Mouse (Mus musculus) liver, embryonic 11.5 days (tissue): ENCODE measurements around the gene Mobp. TPM values are rescaled to one million over a fixed set of nuclear protein-coding genes. Genes with fewer than 3 reads are reported as not detected.

Experiments
- ATAC-seq: fragments of 200-750 bp; cut with Nextera tagmentation; replicated peaks from 2 replicates; pipeline ENCODE4 v1.8.0; 2017; ENCODE audit warnings: moderate number of reproducible peaks, mild to moderate bottlenecking, moderate TSS enrichment, moderate library complexity; ENCODE audit not compliant: low FRiP score
- DNase-seq: peaks from one replicate; pipeline ENCODE4 v3.0.0-alpha.2; 2017; ENCODE audit warnings: low spot score
- H3K27ac ChIP-seq: fragments of 300-500 bp; sonication (generic); 2 replicates; pipeline ENCODE4 v1.5.1; 2014; ENCODE audit warnings: mild to moderate bottlenecking, low read depth, low read length, control low read depth
- H3K27me3 ChIP-seq: fragments of 300-500 bp; sonication (generic); replicated peaks from 2 replicates; pipeline ENCODE4 v1.6.1; 2014; ENCODE audit warnings: low read length, mixed read lengths; ENCODE audit not compliant: control insufficient read depth, insufficient read depth
- H3K36me3 ChIP-seq: fragments of 300-500 bp; sonication (generic); 2 replicates; pipeline ENCODE4 v1.6.1; 2014; ENCODE audit warnings: mild to moderate bottlenecking, low read length, moderate library complexity, mixed read lengths; ENCODE audit not compliant: control insufficient read depth, insufficient read depth
- H3K4me1 ChIP-seq: fragments of 300-500 bp; sonication (generic); replicated peaks from 2 replicates; pipeline ENCODE4 v1.6.1; 2014; ENCODE audit warnings: low read length, mixed read lengths; ENCODE audit not compliant: control insufficient read depth, insufficient read depth
- H3K4me2 ChIP-seq: fragments of 300-500 bp; sonication (generic); 2 replicates; pipeline ENCODE4 v1.6.1; 2014; ENCODE audit warnings: mild to moderate bottlenecking, control low read depth, moderate library complexity
- H3K4me3 ChIP-seq: fragments of 300-500 bp; sonication (generic); 2 replicates; pipeline ENCODE4 v1.5.1; 2014; ENCODE audit warnings: low read depth, low read length, control low read depth
- H3K9ac ChIP-seq: fragments of 300-500 bp; sonication (generic); 2 replicates; pipeline ENCODE4 v1.6.1; 2014; ENCODE audit warnings: low read depth, low read length, control low read depth
- H3K9me3 ChIP-seq: fragments of 300-500 bp; sonication (generic); 2 replicates; pipeline ENCODE4 v1.6.1; 2016; ENCODE audit warnings: low read length, inconsistent platforms, mixed read lengths; ENCODE audit not compliant: control insufficient read depth
- WGBS: fragments of 180-500 bp; shearing (Covaris S2); extraction: QIAGEN DNeasy Blood & Tissue Kit; methylation state at CpG from one replicate; pipeline ENCODE4 v1.1.7; 2014; 5-methylcytosine and 5-hydroxymethylcytosine counted together
- polyA plus RNA-seq: library from polyadenylated mRNA; unstranded; fragments of >200 nt; fragmentation: Nextera tagmentation; extraction: Ambion mirVana; gene quantifications from 2 replicates; pipeline ENCODE4 v1.2.1, GENCODE M21; 2014

Gene Mobp
- polyA plus RNA-seq, 1 experiment from 2014 or later, result not detected

DNA sequence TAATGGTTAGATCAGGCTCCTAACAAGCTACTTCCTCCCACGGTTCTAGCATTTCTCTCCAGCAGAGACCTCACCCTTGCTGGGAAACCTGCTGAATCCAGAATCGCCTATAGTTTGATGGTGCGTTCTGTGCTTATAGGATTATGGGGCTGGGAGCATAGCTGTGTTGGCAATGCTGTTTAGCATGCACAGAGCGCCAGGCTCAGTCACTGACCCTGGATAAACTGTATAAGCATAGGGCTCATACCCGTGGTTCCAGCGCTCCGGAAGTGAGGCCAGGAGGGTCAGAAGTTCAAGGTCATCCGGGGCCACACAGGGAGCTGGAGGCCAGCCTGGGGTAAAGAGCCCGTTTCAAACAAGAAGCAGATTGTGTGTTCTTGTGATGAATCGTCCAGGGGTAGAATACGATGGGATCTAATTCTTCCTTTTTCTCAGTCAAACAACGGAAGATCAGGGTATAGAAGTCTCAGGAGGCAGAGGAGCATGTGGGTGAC lies 2.4 kb downstream of the Mobp start:
- no peak overlapping the region for H3K4me3 ChIP-seq
- H3K9ac ChIP-seq, result no peak overlapping the region
- no peak for ATAC-seq
- H3K4me2 ChIP-seq, result no peak overlapping the region
- H3K36me3 ChIP-seq, result no peaks in the 10 kb centered on the region
- no peak overlapping the region for H3K27ac ChIP-seq
- no peak for DNase-seq
- H3K9me3 ChIP-seq, result no peaks in the 10 kb centered on the region
- 73% methylated on average over 12 of the region's 12 CpGs for WGBS
- no peaks in the 10 kb centered on the region for H3K27me3 ChIP-seq
- no peaks in the 10 kb centered on the region for H3K4me1 ChIP-seq

GRCm38 (mm10) chr9:120158047-120158446 lies 8.5 kb downstream of the Mobp start:
- H3K9me3 ChIP-seq, result no peaks in the 10 kb centered on the region
- H3K36me3 ChIP-seq, result no peaks in the 10 kb centered on the region
- no peak overlapping the region for H3K9ac ChIP-seq
- H3K4me1 ChIP-seq, result 0 out of 2 replicates have a peak, but pooled peaks cover 4% of the 10 kb centered on the region
- ATAC-seq, result peak; percentile 68; the same call in 1 of the 2 replicates
- no peak overlapping the region for H3K4me2 ChIP-seq
- WGBS, result 33% methylated on average over 4 of the region's 4 CpGs
- H3K4me3 ChIP-seq, result no peak overlapping the region
- DNase-seq, result no peak
- no peaks in the 10 kb centered on the region for H3K27me3 ChIP-seq
- no peak overlapping the region for H3K27ac ChIP-seq

- WGBS, result 81% methylated on average over 16 of the region's 16 CpGs
- ATAC-seq, result no peak
- H3K9ac ChIP-seq, result no peak overlapping the region
These were observed 14.4 kb downstream of the Mobp start for GRCm38 (mm10) chr9:120163862-120164261.

GRCm38 (mm10) chr9:120167826-120168225 lies 18.3 kb downstream of the Mobp start:
- Histone ChIP-seq H3K4me3 (no peak overlapping the region), H3K9ac (no peak overlapping the region), H3K9me3 (peaks cover 3% of the 10 kb centered on the region; the same call in 1 of the 2 replicates), H3K27me3 (0 out of 2 replicates have a peak, but pooled peaks cover 5% of the 10 kb centered on the region), H3K27ac (no peak overlapping the region), H3K36me3 (no peaks in the 10 kb centered on the region), H3K4me2 (no peak overlapping the region), H3K4me1 (no peaks in the 10 kb centered on the region)
- ATAC-seq (no peak), DNase-seq (no peak)
- 61% methylated on average over 11 of the region's 11 CpGs for WGBS

More at GRCm38 (mm10) chr9:120163862-120164261, 14.4 kb downstream of the Mobp start:
- H3K27ac ChIP-seq, result no peak overlapping the region
- no peak overlapping the region for H3K4me3 ChIP-seq
- no peaks in the 10 kb centered on the region for H3K9me3 ChIP-seq
- 0 out of 2 replicates have a peak, but pooled peaks cover 5% of the 10 kb centered on the region for H3K27me3 ChIP-seq
- no peak overlapping the region for H3K4me2 ChIP-seq
- no peaks in the 10 kb centered on the region for H3K4me1 ChIP-seq
- H3K36me3 ChIP-seq, result no peaks in the 10 kb centered on the region
- DNase-seq, result no peak

- no peak overlapping the region for H3K4me2 ChIP-seq
- DNase-seq, result no peak
- no peak for ATAC-seq
- 0 out of 2 replicates have a peak, but pooled peaks cover 5% of the 10 kb centered on the region for H3K27me3 ChIP-seq
- H3K9ac ChIP-seq, result no peak overlapping the region
- WGBS, result 35% methylated on average over 5 of the region's 5 CpGs
- peaks cover 3% of the 10 kb centered on the region; the same call in 1 of the 2 replicates for H3K9me3 ChIP-seq
- H3K36me3 ChIP-seq, result no peaks in the 10 kb centered on the region
- no peak overlapping the region for H3K27ac ChIP-seq
- no peak overlapping the region for H3K4me3 ChIP-seq
- H3K4me1 ChIP-seq, result no peaks in the 10 kb centered on the region
These were observed 21.8 kb downstream of the Mobp start for GRCm38 (mm10) chr9:120171295-120171694.

DNA sequence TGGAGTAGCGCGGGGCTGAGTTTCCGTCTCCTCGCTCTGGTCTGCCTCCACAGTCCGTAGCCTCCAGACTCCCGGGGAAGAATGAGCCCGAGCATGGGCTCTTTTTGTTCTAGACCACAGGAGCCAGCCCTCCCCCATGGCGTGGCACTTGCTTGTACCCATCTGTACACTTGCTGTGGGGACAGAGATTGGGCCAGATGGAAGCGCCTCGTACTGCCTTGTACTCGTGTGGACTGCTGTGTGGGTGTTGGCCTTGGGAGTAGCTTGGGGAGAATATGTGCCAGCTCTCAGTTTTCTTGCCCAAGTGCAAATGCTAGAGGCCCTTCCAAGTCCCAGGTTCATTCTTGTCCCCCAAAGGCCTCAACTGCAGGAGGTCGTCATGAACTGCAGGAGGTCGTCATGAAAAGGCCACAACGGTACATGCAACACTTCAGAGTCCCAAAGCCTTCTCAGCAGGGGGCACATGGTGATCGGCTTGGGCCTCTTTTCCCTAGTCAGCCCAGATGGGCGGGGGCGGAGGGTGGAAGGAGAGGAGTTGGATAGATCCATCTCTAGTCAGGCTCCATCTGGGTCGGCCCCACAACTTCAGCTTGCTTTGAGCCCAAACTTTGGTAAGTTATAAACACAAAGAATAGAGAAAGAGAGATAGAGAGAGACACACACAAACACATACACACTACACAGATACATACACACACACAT lies 25.1 kb downstream of the Mobp start:
- Histone ChIP-seq H3K9ac (no peak overlapping the region), H3K9me3 (peaks cover 3% of the 10 kb centered on the region; the same call in 1 of the 2 replicates), H3K27me3 (no peaks in the 10 kb centered on the region), H3K36me3 (no peaks in the 10 kb centered on the region), H3K4me1 (no peaks in the 10 kb centered on the region), H3K27ac (no peak overlapping the region), H3K4me3 (no peak overlapping the region), H3K4me2 (no peak overlapping the region)
- WGBS, result 85% methylated on average over 18 of the region's 18 CpGs
- no peak for ATAC-seq
- DNase-seq, result no peak

DNA sequence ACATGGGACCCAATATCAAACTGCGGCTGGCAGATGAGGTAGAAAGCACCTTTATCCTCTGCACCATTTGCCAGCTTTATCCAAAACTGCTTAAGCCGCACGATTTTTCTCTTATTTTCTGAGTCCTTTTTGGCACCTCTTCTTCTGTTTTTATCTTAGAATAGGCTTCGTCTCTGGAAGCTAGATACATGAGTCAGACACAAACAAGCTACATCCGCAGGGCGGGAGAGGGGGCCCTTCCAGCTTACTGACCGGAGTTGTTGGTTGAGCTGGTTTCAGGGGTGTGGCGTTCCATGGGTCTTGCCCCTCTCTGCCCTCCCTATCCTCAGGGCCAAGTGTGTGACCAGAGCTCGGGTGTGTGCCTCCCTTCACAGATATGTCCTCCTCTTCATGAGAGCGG lies 29.3 kb downstream of the Mobp start:
- ATAC-seq (no peak), DNase-seq (no peak)
- no peak overlapping the region for H3K9ac ChIP-seq
- no peak overlapping the region for H3K4me3 ChIP-seq
- H3K36me3 ChIP-seq, result no peaks in the 10 kb centered on the region
- WGBS, result 81% methylated on average over 10 of the region's 10 CpGs
- H3K27ac ChIP-seq, result no peak overlapping the region
- no peaks in the 10 kb centered on the region for H3K9me3 ChIP-seq
- no peaks in the 10 kb centered on the region for H3K4me1 ChIP-seq
- H3K4me2 ChIP-seq, result no peak overlapping the region
- H3K27me3 ChIP-seq, result no peaks in the 10 kb centered on the region

DNA sequence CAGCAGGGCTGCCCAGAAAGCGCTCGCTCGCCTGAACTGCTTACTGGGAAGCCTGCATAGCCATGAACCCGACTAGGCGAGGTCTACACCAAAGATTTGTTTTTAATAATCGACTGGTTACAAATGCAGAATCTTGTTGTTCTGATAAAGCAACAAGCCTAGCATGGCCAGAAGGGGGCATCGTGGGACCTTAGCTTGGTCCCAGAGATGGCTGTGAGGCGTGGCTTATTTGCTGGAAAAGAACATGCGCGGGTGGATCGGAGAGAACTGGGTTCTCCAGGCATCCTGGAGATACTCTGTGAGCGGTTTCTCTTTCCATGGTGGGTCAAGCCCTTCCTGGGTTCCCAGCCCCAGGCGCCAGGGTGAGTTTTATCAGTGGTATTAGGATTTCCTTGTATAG lies 35.0 kb downstream of the Mobp start:
- Histone ChIP-seq H3K27ac (no peak overlapping the region), H3K9ac (no peak overlapping the region), H3K9me3 (no peaks in the 10 kb centered on the region), H3K27me3 (no peaks in the 10 kb centered on the region), H3K36me3 (no peaks in the 10 kb centered on the region), H3K4me3 (no peak overlapping the region), H3K4me1 (no peaks in the 10 kb centered on the region), H3K4me2 (no peak overlapping the region)
- ATAC-seq (no peak), DNase-seq (no peak)
- 34% methylated on average over 13 of the region's 13 CpGs for WGBS

GRCm38 (mm10) chr9:120186856-120187255 lies 37.3 kb downstream of the Mobp start:
- no peak overlapping the region for H3K9ac ChIP-seq
- DNase-seq, result no peak
- H3K4me1 ChIP-seq, result no peaks in the 10 kb centered on the region
- H3K27me3 ChIP-seq, result no peaks in the 10 kb centered on the region
- no peaks in the 10 kb centered on the region for H3K36me3 ChIP-seq
- ATAC-seq, result no peak
- no peak overlapping the region for H3K4me2 ChIP-seq
- no peak overlapping the region for H3K4me3 ChIP-seq
- no peak overlapping the region for H3K27ac ChIP-seq
- WGBS, result 68% methylated on average over 5 of the region's 5 CpGs
- H3K9me3 ChIP-seq, result no peaks in the 10 kb centered on the region
